Comparison of ENCODE assay signal across 9 mouse cellular contexts in the genomic region with DNA sequence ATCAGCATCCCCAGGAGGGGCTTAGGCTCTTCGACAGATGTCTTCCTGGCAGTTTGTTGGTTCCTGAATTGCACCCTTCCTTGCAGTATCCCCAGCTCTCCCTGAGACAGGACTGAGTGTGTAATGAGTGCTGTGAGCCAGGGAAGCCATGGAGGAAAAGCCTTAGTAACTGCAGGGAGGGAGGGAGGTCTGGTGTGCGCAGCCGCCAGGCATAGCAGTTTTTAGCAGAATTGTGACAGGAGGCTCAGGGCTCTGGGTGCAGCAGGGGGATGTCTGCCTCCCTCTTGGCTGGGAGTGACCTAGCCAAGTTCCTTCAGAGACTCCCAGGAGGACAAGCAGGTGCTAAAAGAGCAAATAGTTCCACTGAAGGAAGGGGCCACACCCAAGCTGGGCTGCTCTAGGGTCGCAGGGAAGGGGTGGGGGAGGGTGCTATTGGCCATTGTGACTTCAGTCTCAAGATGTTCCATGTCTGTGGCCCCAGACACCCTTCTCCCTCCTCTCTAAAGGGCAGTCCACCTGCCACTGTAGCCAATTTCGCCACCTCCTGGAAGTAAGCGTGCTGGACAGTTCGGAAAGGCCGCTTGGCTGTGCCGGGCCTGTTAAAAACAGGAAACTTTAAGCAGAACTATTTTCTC. TPM values are rescaled to one million over a fixed set of nuclear protein-coding genes. Genes with fewer than 3 reads are reported as not detected.
DNase-seq lines count a peak whose midpoint lies in the region; ATAC-seq and TF ChIP-seq lines count a peak whose summit lies in the region.
"Had no signal": no experiment of that assay in that cellular context is flagged by ENCODE, and none has a peak within 500 bp of the region (broad histone marks: within the 10 kb centered on the region; RNA-seq: fewer than 3 reads in every experiment).

No protein-coding gene starts in this region.

- DNase-seq in forebrain, embryonic 10.5 days (ENCODE audit: extremely low spot score, low spot score): no peak
- DNase-seq in R1 (ENCODE audit: low read depth, low spot score) (peak; percentile 62), MN1 (ENCODE audit: low spot score) (no peak)
- peak; percentile 46 to 62 for DNase-seq in kidney, postnatal 4 days
- DNase-seq in thymus, adult 2 months: peak; percentile 38
- DNase-seq in left cerebral cortex, postnatal 4 days: no peak

- WGBS in forebrain, embryonic 10.5 days: 76% methylated on average over 9 of the region's 9 CpGs
- 81% methylated on average over 9 of the region's 9 CpGs for WGBS in forebrain, embryonic 12.5 days
- WGBS in heart, embryonic 11.5 days (ENCODE audit: insufficient replicate concordance): 39% methylated on average over 9 of the region's 9 CpGs
- 54% methylated on average over 9 of the region's 9 CpGs for WGBS in thymus, adult 2 months

- no peaks in the 10 kb centered on the region for H3K36me3 ChIP-seq in forebrain, embryonic 10.5 days (replicated peaks)
- H3K36me3 ChIP-seq in forebrain, embryonic 12.5 days (replicated peaks): no peaks in the 10 kb centered on the region
- H3K36me3 ChIP-seq in heart, embryonic 11.5 days (ENCODE audit: control insufficient read depth, insufficient read depth, low read length): no peaks in the 10 kb centered on the region
- H3K36me3 ChIP-seq in thymus, adult 2 months (ENCODE audit: control insufficient read depth, insufficient read depth, low read length): no peaks in the 10 kb centered on the region
- H3K36me3 ChIP-seq: G1E had no signal

- peak overlapping the region; percentile 17; the same call in 1 of the 2 replicates for H3K27ac ChIP-seq in forebrain, embryonic 10.5 days
- no peak overlapping the region for H3K27ac ChIP-seq in forebrain, embryonic 12.5 days
- peak overlapping the region; percentile 38; the same call in 1 of the 2 replicates for H3K27ac ChIP-seq in heart, embryonic 11.5 days (ENCODE audit: low read depth, low read length)
- peak overlapping the region; percentile 85 for H3K27ac ChIP-seq in thymus, adult 2 months (ENCODE audit: control insufficient read depth, insufficient read depth, low read length)

- no peak overlapping the region for H3K4me3 ChIP-seq in forebrain, embryonic 10.5 days
- H3K4me3 ChIP-seq in forebrain, embryonic 12.5 days (replicated peaks): no peak overlapping the region
- H3K4me3 ChIP-seq in heart, embryonic 11.5 days (ENCODE audit: low read depth, low read length): no peak overlapping the region
- no peak overlapping the region for H3K4me3 ChIP-seq in thymus, adult 2 months (ENCODE audit: control insufficient read depth, insufficient read depth, low read length)

- H3K27me3 ChIP-seq in forebrain, embryonic 10.5 days (ENCODE audit: poor library complexity, severe bottlenecking): no peaks in the 10 kb centered on the region
- H3K27me3 ChIP-seq in forebrain, embryonic 12.5 days: no peaks in the 10 kb centered on the region
- H3K27me3 ChIP-seq in heart, embryonic 11.5 days (ENCODE audit: control insufficient read depth, insufficient read depth, low read length): no peaks in the 10 kb centered on the region
- H3K27me3 ChIP-seq in thymus, adult 2 months (ENCODE audit: control insufficient read depth, insufficient read depth, low read length): no peaks in the 10 kb centered on the region

- peaks cover 23% of the 10 kb centered on the region for H3K4me1 ChIP-seq in forebrain, embryonic 10.5 days
- 0 out of 2 replicates have a peak, but pooled peaks cover 9% of the 10 kb centered on the region for H3K4me1 ChIP-seq in forebrain, embryonic 12.5 days
- peaks cover 31% of the 10 kb centered on the region for H3K4me1 ChIP-seq in heart, embryonic 11.5 days (ENCODE audit: control insufficient read depth, insufficient read depth, low read length)
- peaks cover 38% of the 10 kb centered on the region for H3K4me1 ChIP-seq in thymus, adult 2 months (replicated peaks; ENCODE audit: control insufficient read depth, insufficient read depth, low read length)

- TF ChIP-seq POLR2A in thymus, adult 2 months (IDR thresholded peaks at IDR 0.05; ENCODE audit: control insufficient read depth, extremely low read depth, insufficient read depth, low read length, poor library complexity): no peak

- no peak overlapping the region for H3K9ac ChIP-seq in forebrain, embryonic 12.5 days
- H3K9ac ChIP-seq in heart, embryonic 11.5 days (ENCODE audit: low read depth, low read length): no peak overlapping the region

- H3K9me3 ChIP-seq in forebrain, embryonic 10.5 days: no peaks in the 10 kb centered on the region
- no peaks in the 10 kb centered on the region for H3K9me3 ChIP-seq in forebrain, embryonic 12.5 days
- no peaks in the 10 kb centered on the region for H3K9me3 ChIP-seq in heart, embryonic 11.5 days (replicated peaks; ENCODE audit: control insufficient read depth, low read length)

- no peak for TF ChIP-seq CTCF in thymus, adult 2 months (IDR thresholded peaks at IDR 0.05; ENCODE audit: borderline replicate concordance, control insufficient read depth, extremely low read depth, insufficient read depth, low read length, poor library complexity)

- no peak for ATAC-seq in forebrain, embryonic 12.5 days (ENCODE audit: low FRiP score)
- ATAC-seq in heart, embryonic 11.5 days (replicated peaks; ENCODE audit: insufficient number of reproducible peaks, low FRiP score, low TSS enrichment): no peak

- intact Hi-C loops in left cerebral cortex, postnatal 4 days (cut with DNase I): no loop called here

- H3K4me2 ChIP-seq in forebrain, embryonic 12.5 days: no peak overlapping the region
- H3K4me2 ChIP-seq in heart, embryonic 11.5 days: 0 out of 2 replicates have a peak overlapping the region, but pooled peaks have one; percentile 14

RNA-seq across cellular contexts. Expression of gene Epas1, which starts 49.0 kb away (rescaled TPM):
- polyA plus RNA-seq in forebrain, embryonic 10.5 days (2016; fragmentation: Nextera tagmentation; extraction: Ambion mirVana): 1.9 TPM in 2 replicates
- 2.8 and 3.3 TPM in 2 replicates for polyA plus RNA-seq in forebrain, embryonic 12.5 days (2016; fragmentation: Nextera tagmentation; extraction: Ambion mirVana)
- polyA plus RNA-seq in heart, embryonic 11.5 days (2014; fragmentation: Nextera tagmentation; extraction: Ambion mirVana): 11.5 and 14.8 TPM in 2 replicates
- polyA plus RNA-seq in thymus, adult 2 months (2012; rRNA removed): 16.6 and 18.9 TPM in 2 replicates
- 10 to 100 TPM; 44.1 to 45.6 TPM for total RNA-seq in left cerebral cortex, postnatal 4 days (2021)
- polyA plus RNA-seq: G1E had no signal

Comparison
In these comparisons a context has a peak if more than half of its experiments do, and no peak if none do; other contexts are left out.
1. DNase-seq: peak in R1 (single experiment), kidney, postnatal 4 days (2 of 2) and thymus, adult 2 months (single experiment); none in forebrain, embryonic 10.5 days (single experiment), left cerebral cortex, postnatal 4 days (single experiment) and MN1 (single experiment).